Mouse (Mus musculus): ENCODE measurements at regions not wholly inside any gene's neighbourhood (a gene's known extent, or its start where the extent isn't known, plus 50 kb on each side); places are given as distances from the start of the nearest gene placed in this dataset.
A peak's percentile ranks its signal among the peaks of the same experiment; 100 is the strongest.
"Not testable (repeated sequence)": the region's sequence is repeated elsewhere in the genome, so short reads cannot be mapped to it uniquely, and the experiment has no call there.

- Histone ChIP-seq H3K36me3 (ENCODE audit: control insufficient read depth, insufficient read depth, low read length) (no peaks in the 10 kb centered on the region), H3K4me3 (ENCODE audit: control insufficient read depth, insufficient read depth, low read length) (no peak overlapping the region), H3K27me3 (ENCODE audit: control insufficient read depth, insufficient read depth, low read length) (no peaks in the 10 kb centered on the region), H3K4me1 (replicated peaks; ENCODE audit: control insufficient read depth, insufficient read depth, low read length) (no peaks in the 10 kb centered on the region), H3K27ac (ENCODE audit: control insufficient read depth, insufficient read depth, low read length) (no peak overlapping the region)
- 10% methylated on average over 1 of the region's 1 CpGs for WGBS
- no peak for TF ChIP-seq POLR2A (IDR thresholded peaks at IDR 0.05; ENCODE audit: control insufficient read depth, extremely low read depth, insufficient read depth, low read length, poor library complexity)
- no peak for TF ChIP-seq CTCF (IDR thresholded peaks at IDR 0.05; ENCODE audit: borderline replicate concordance, control insufficient read depth, extremely low read depth, insufficient read depth, low read length, poor library complexity)
- no peak for DNase-seq
Observed at GRCm38 (mm10) chr6:41163491-41163890, 128.2 kb upstream of the 2210010C04Rik start.

DNA sequence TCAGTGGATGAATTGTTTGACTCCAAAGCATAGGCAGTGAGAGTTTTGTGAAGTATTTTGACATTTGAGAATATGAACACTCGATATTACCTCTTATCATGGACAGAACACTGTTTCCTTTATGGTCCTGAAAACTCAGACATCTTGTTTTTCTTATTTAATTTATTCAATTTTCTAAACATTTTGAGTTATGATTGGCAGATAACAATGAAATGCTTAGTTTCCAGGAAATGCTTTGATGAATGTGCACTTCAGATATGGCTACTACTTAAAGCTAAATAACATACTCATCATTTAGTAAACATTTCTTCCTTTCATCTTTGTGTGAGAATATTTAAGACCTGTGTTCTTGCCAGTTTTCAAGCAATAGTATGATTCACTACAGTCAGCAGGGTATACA, 126.4 kb upstream of the 2210010C04Rik start:
- Histone ChIP-seq H3K36me3 (ENCODE audit: control insufficient read depth, insufficient read depth, low read length) (no peaks in the 10 kb centered on the region), H3K27ac (ENCODE audit: control insufficient read depth, insufficient read depth, low read length) (no peak overlapping the region), H3K27me3 (ENCODE audit: control insufficient read depth, insufficient read depth, low read length) (no peaks in the 10 kb centered on the region), H3K4me3 (ENCODE audit: control insufficient read depth, insufficient read depth, low read length) (no peak overlapping the region), H3K4me1 (replicated peaks; ENCODE audit: control insufficient read depth, insufficient read depth, low read length) (no peaks in the 10 kb centered on the region)
- DNase-seq: no peak
- TF ChIP-seq CTCF (IDR thresholded peaks at IDR 0.05; ENCODE audit: borderline replicate concordance, control insufficient read depth, extremely low read depth, insufficient read depth, low read length, poor library complexity): no peak
- TF ChIP-seq POLR2A (IDR thresholded peaks at IDR 0.05; ENCODE audit: control insufficient read depth, extremely low read depth, insufficient read depth, low read length, poor library complexity): no peak
- 43% methylated on average over 1 of the region's 1 CpGs for WGBS

DNA sequence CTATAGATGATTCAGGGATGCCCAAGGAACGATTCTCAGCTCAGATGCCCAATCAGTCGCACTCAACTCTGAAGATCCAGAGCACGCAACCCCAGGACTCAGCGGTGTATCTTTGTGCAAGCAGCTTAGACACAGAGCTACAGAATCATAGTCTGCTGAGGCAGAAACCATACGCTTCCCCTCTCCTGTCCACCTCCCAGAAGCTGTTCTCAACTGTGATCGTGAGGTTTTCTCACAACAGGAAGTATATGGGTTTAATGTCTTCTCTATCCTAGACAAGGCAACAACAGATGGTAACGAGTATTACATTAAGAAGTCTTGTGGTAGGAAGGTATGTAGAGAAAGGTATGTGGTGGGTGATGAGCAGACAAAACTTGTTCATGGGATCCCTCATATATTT, 116.8 kb upstream of the 2210010C04Rik start:
- Histone ChIP-seq H3K27me3 (ENCODE audit: control insufficient read depth, insufficient read depth, low read length) (no peaks in the 10 kb centered on the region), H3K36me3 (ENCODE audit: control insufficient read depth, insufficient read depth, low read length) (no peaks in the 10 kb centered on the region), H3K27ac (ENCODE audit: control insufficient read depth, insufficient read depth, low read length) (peak overlapping the region; percentile 73), H3K4me1 (replicated peaks; ENCODE audit: control insufficient read depth, insufficient read depth, low read length) (peaks cover 11% of the 10 kb centered on the region), H3K4me3 (ENCODE audit: control insufficient read depth, insufficient read depth, low read length) (peak overlapping the region; percentile 15)
- TF ChIP-seq POLR2A (IDR thresholded peaks at IDR 0.05; ENCODE audit: control insufficient read depth, extremely low read depth, insufficient read depth, low read length, poor library complexity) (no peak), CTCF (IDR thresholded peaks at IDR 0.05; ENCODE audit: borderline replicate concordance, control insufficient read depth, extremely low read depth, insufficient read depth, low read length, poor library complexity) (no peak)
- WGBS: 14% methylated on average over 7 of the region's 7 CpGs
- DNase-seq: no peak

DNA sequence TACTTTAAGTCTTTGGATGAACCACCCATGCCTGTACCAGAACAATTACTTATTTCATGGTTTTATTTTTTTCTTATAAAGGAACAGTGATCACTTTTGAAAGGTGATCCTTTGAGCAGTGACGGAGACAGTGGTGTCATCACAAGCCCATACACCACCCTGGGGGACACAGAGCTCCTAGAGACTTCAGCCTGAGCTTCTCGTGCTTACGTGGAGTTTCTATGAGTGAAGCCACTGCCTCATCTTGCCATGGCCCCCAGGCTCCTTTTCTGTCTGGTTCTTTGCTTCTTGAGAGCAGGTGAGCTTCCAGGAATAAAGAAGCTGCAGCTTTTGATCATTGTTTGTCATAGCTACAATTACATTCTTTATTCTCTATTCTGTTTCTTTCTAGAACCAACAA, 116.2 kb upstream of the 2210010C04Rik start:
- Histone ChIP-seq H3K4me1 (replicated peaks; ENCODE audit: control insufficient read depth, insufficient read depth, low read length) (peaks cover 11% of the 10 kb centered on the region), H3K36me3 (ENCODE audit: control insufficient read depth, insufficient read depth, low read length) (no peaks in the 10 kb centered on the region), H3K4me3 (ENCODE audit: control insufficient read depth, insufficient read depth, low read length) (peak overlapping the region; percentile 29), H3K27me3 (ENCODE audit: control insufficient read depth, insufficient read depth, low read length) (no peaks in the 10 kb centered on the region), H3K27ac (ENCODE audit: control insufficient read depth, insufficient read depth, low read length) (peak overlapping the region; percentile 73)
- WGBS: 14% methylated on average over 3 of the region's 3 CpGs
- DNase-seq: no peak
- TF ChIP-seq POLR2A (IDR thresholded peaks at IDR 0.05; ENCODE audit: control insufficient read depth, extremely low read depth, insufficient read depth, low read length, poor library complexity) (no peak), CTCF (IDR thresholded peaks at IDR 0.05; ENCODE audit: borderline replicate concordance, control insufficient read depth, extremely low read depth, insufficient read depth, low read length, poor library complexity) (no peak)

GRCm38 (mm10) chr6:41140916-41141315, 105.6 kb upstream of the 2210010C04Rik start:
- no peak overlapping the region; the same call in 1 of the 2 replicates for H3K27ac ChIP-seq (ENCODE audit: control insufficient read depth, insufficient read depth, low read length)
- peaks cover 4% of the 10 kb centered on the region; the same call in 1 of the 2 replicates for H3K4me1 ChIP-seq (replicated peaks; ENCODE audit: control insufficient read depth, insufficient read depth, low read length)
- no peak for DNase-seq
- no peaks in the 10 kb centered on the region for H3K36me3 ChIP-seq (ENCODE audit: control insufficient read depth, insufficient read depth, low read length)
- TF ChIP-seq CTCF (IDR thresholded peaks at IDR 0.05; ENCODE audit: borderline replicate concordance, control insufficient read depth, extremely low read depth, insufficient read depth, low read length, poor library complexity) (no peak), POLR2A (IDR thresholded peaks at IDR 0.05; ENCODE audit: control insufficient read depth, extremely low read depth, insufficient read depth, low read length, poor library complexity) (no peak)
- WGBS: 91% methylated on average over 1 of the region's 1 CpGs
- H3K4me3 ChIP-seq (ENCODE audit: control insufficient read depth, insufficient read depth, low read length): no peak overlapping the region
- no peaks in the 10 kb centered on the region for H3K27me3 ChIP-seq (ENCODE audit: control insufficient read depth, insufficient read depth, low read length)

GRCm38 (mm10) chr6:41137401-41137777, 102.1 kb upstream of the 2210010C04Rik start:
- WGBS: 45% methylated on average over 2 of the region's 2 CpGs
- Histone ChIP-seq H3K4me3 (ENCODE audit: control insufficient read depth, insufficient read depth, low read length) (peak overlapping the region; percentile 27; the same call in 1 of the 2 replicates), H3K27ac (ENCODE audit: control insufficient read depth, insufficient read depth, low read length) (peak overlapping the region; percentile 91)
- not testable (repeated sequence) for H3K27me3 ChIP-seq (ENCODE audit: control insufficient read depth, insufficient read depth, low read length); DNase-seq; H3K36me3 ChIP-seq (ENCODE audit: control insufficient read depth, insufficient read depth, low read length); H3K4me1 ChIP-seq (replicated peaks; ENCODE audit: control insufficient read depth, insufficient read depth, low read length)

DNA sequence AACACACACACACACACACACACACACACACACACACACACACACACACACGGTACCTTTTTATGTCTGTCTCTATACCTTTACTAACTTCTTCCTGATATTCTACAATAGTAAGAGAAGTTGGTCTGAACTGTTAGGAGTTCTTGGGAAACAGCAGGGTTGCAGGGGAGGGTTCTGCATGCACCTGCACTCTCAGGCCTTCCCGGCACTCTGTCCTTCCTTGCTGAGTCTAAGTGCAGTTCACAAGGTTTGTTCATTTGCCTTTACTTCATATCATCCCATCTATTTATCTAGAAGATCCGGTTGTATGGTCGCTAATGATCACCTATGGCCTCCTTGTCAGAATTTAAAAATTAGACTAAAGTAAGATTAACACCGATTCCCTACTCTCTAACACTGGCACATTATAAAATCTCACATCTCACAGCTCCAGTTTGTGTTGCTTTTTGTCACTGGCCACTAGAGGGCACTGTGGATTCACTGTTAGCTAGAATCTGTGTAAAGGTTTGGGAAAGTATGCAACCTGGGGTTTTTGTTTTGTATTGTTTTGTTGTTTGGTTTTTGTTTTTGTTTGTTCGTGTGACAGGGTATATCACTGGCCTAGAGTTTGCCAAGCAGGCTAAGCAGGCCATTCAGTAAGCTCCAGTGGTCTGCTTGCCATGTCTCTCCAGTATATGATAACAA, 101.5 kb upstream of the 2210010C04Rik start:
- H3K36me3 ChIP-seq (ENCODE audit: control insufficient read depth, insufficient read depth, low read length): no peaks in the 10 kb centered on the region
- H3K4me1 ChIP-seq (replicated peaks; ENCODE audit: control insufficient read depth, insufficient read depth, low read length): peaks cover 4% of the 10 kb centered on the region; the same call in 1 of the 2 replicates
- 6% methylated on average over 6 of the region's 6 CpGs for WGBS
- TF ChIP-seq POLR2A (IDR thresholded peaks at IDR 0.05; ENCODE audit: control insufficient read depth, extremely low read depth, insufficient read depth, low read length, poor library complexity): no peak
- TF ChIP-seq CTCF (IDR thresholded peaks at IDR 0.05; ENCODE audit: borderline replicate concordance, control insufficient read depth, extremely low read depth, insufficient read depth, low read length, poor library complexity): no peak
- H3K4me3 ChIP-seq (ENCODE audit: control insufficient read depth, insufficient read depth, low read length): peak overlapping the region; percentile 14; the same call in 1 of the 2 replicates
- no peaks in the 10 kb centered on the region for H3K27me3 ChIP-seq (ENCODE audit: control insufficient read depth, insufficient read depth, low read length)
- peak; percentile 60 for DNase-seq
- peak overlapping the region; percentile 91 for H3K27ac ChIP-seq (ENCODE audit: control insufficient read depth, insufficient read depth, low read length)

Measured in thymus, adult 2 months (tissue).